Mouse (Mus musculus) kidney, adult 2 months (tissue): ENCODE data around the gene Pgs1.

Source experiments
- CTCF ChIP-seq: fragments of 200-500 bp; conservative IDR thresholded peaks from 2 replicates; pipeline ENCODE4 v1.5.1; 2011; ENCODE audit warnings: low read depth, mild to moderate bottlenecking, control low read depth, low read length, moderate library complexity, mixed read lengths; ENCODE audit not compliant: insufficient read depth, insufficient read length
- POLR2A ChIP-seq: fragments of 200-500 bp; IDR thresholded peaks from one replicate; pipeline ENCODE4 v1.6.1; 2011; ENCODE audit warnings: low read depth, low read length, control low read depth

GRCm38 (mm10) chr11:118003176-118003575, 17.1 kb downstream of the Pgs1 start:
- TF ChIP-seq CTCF (no peak), POLR2A (no peak)
